Mouse (Mus musculus) frontal cortex, adult 2 months (tissue): Measurements from ENCODE around the gene Olfr815. TPM values are rescaled to one million over a fixed set of nuclear protein-coding genes. Genes with fewer than 3 reads are reported as not detected.
"Not testable (repeated sequence)": the region's sequence is repeated elsewhere in the genome, so short reads cannot be mapped to it uniquely, and the experiment has no call there.

Source experiments
- DNase-seq, 2 experiments: peaks; one replicate each; pipeline ENCODE4 v3.0.0; 2022; ENCODE audit warnings: low spot score in 1 of 2; ENCODE audit errors: extremely low spot score in 1 of 2
- polyA plus RNA-seq: library from polyadenylated mRNA; depleted of rRNA; stranded (reverse); fragments of >200 nt; gene quantifications from 2 replicates; pipeline ENCODE4 v1.2.3, GENCODE M21; 2012; rRNA removed

Olfr815 gene
- polyA plus RNA-seq = not detected in 2 replicates

GRCm38 (mm10) chr10:129905767-129906166 lies at the start of gene Olfr815:
Gene Olfr815, minus strand, starts transcription at chr10:129905867.
- DNase-seq = not testable (repeated sequence)

- no peak for DNase-seq
Measured at GRCm38 (mm10) chr10:129949000-129949399, 43.3 kb upstream of the Olfr815 start, which contains the start of gene Olfr818. Gene Olfr818, minus strand, starts transcription at chr10:129949100.

GRCm38 (mm10) chr10:129915497-129915896 lies 9.8 kb upstream of the Olfr815 start, which contains the start of gene Olfr816:
Gene Olfr816, minus strand, starts transcription at chr10:129915597.
- DNase-seq = no peak

- DNase-seq = no peak
Measured at GRCm38 (mm10) chr10:129885934-129886333, 19.7 kb downstream of the Olfr815 start.

GRCm38 (mm10) chr10:129885496-129885895 lies 20.2 kb downstream of the Olfr815 start:
- DNase-seq = not testable (repeated sequence)

GRCm38 (mm10) chr10:129879751-129880150 lies 25.9 kb downstream of the Olfr815 start, which contains the start of gene Olfr814:
Gene Olfr814, minus strand, starts transcription at chr10:129879851.
- not testable (repeated sequence) for DNase-seq

- DNase-seq = no peak
Measured at GRCm38 (mm10) chr10:129855067-129855466, 50.6 kb downstream of the Olfr815 start, which contains the start of gene Olfr813. Gene Olfr813, plus strand, starts transcription at chr10:129855367.

Other genes with a start within 250 kb of the Olfr815 start
- not detected in 2 replicates for gene Olfr800, start 248.2 kb downstream of the Olfr815 start, polyA plus RNA-seq
- 0.04 TPM in 1 of 2 replicates, not detected in the other for gene Olfr801, start 232.0 kb downstream of the Olfr815 start, polyA plus RNA-seq
- not detected in 2 replicates for gene Olfr802, start 217.7 kb downstream of the Olfr815 start, polyA plus RNA-seq
- gene Olfr803, start 211.6 kb downstream of the Olfr815 start, polyA plus RNA-seq = not detected in 2 replicates
- not detected in 2 replicates for gene Olfr804, start 202.7 kb downstream of the Olfr815 start, polyA plus RNA-seq
- not detected in 2 replicates for gene Olfr805, start 176.5 kb downstream of the Olfr815 start, polyA plus RNA-seq
- not detected in 2 replicates for gene Olfr806, start 163.9 kb downstream of the Olfr815 start, polyA plus RNA-seq
- not detected in 2 replicates for gene Olfr807, start 148.1 kb downstream of the Olfr815 start, polyA plus RNA-seq
- not detected in 2 replicates for gene Olfr808, start 140.4 kb downstream of the Olfr815 start, polyA plus RNA-seq
- gene Olfr809, start 131.2 kb downstream of the Olfr815 start, polyA plus RNA-seq = not detected in 2 replicates
- gene Olfr810, start 111.0 kb downstream of the Olfr815 start, polyA plus RNA-seq = not detected in 2 replicates
- gene Olfr811, start 101.5 kb downstream of the Olfr815 start, polyA plus RNA-seq = not detected in 2 replicates
- gene Olfr812, start 59.8 kb downstream of the Olfr815 start, polyA plus RNA-seq = not detected in 2 replicates
- gene Olfr813, start 50.5 kb downstream of the Olfr815 start, polyA plus RNA-seq = not detected in 2 replicates
- gene Olfr814, start 26.0 kb downstream of the Olfr815 start, polyA plus RNA-seq = not detected in 2 replicates
- not detected in 2 replicates for gene Olfr816, start 9.7 kb upstream of the Olfr815 start, polyA plus RNA-seq
- gene Olfr818, start 43.2 kb upstream of the Olfr815 start, polyA plus RNA-seq = not detected in 2 replicates
- not detected in 2 replicates for gene Olfr819, start 61.4 kb upstream of the Olfr815 start, polyA plus RNA-seq
- not detected in 2 replicates for gene Olfr247, start 70.3 kb upstream of the Olfr815 start, polyA plus RNA-seq
- gene Gm10310, start 79.2 kb upstream of the Olfr815 start, polyA plus RNA-seq = not detected in 2 replicates
- not detected in 2 replicates for gene Olfr820, start 106.8 kb upstream of the Olfr815 start, polyA plus RNA-seq
- gene Olfr821, start 124.5 kb upstream of the Olfr815 start, polyA plus RNA-seq = not detected in 2 replicates
- not detected in 2 replicates for gene Olfr822, start 165.3 kb upstream of the Olfr815 start, polyA plus RNA-seq
- not detected in 2 replicates for gene Olfr823, start 209.5 kb upstream of the Olfr815 start, polyA plus RNA-seq
- gene Olfr824, start 224.1 kb upstream of the Olfr815 start, polyA plus RNA-seq = not detected in 2 replicates